Mouse (Mus musculus) midbrain, embryonic 10.5 days (tissue): Measurements from ENCODE around the gene Mras. TPM values are rescaled to one million over a fixed set of nuclear protein-coding genes. Genes with fewer than 3 reads are reported as not detected.

Source experiments
- DNase-seq: peaks from one replicate; pipeline ENCODE4 v3.0.0-alpha.2; 2017; ENCODE audit warnings: low spot score
- H3K27ac ChIP-seq: fragments of 300-500 bp; sonication (generic); replicated peaks from 2 replicates; pipeline ENCODE4 v1.5.1; 2016; ENCODE audit warnings: mild to moderate bottlenecking
- H3K27me3 ChIP-seq: fragments of 300-500 bp; sonication (generic); 2 replicates; pipeline ENCODE4 v1.6.1; 2016; ENCODE audit warnings: low read depth, mild to moderate bottlenecking; ENCODE audit not compliant: poor library complexity, severe bottlenecking
- H3K36me3 ChIP-seq: fragments of 300-500 bp; sonication (generic); 2 replicates; pipeline ENCODE4 v1.6.1; 2016; ENCODE audit warnings: mild to moderate bottlenecking, moderate library complexity
- H3K4me1 ChIP-seq: fragments of 300-500 bp; sonication (generic); 2 replicates; pipeline ENCODE4 v1.6.1; 2016
- H3K4me3 ChIP-seq: fragments of 300-500 bp; sonication (generic); 2 replicates; pipeline ENCODE4 v1.5.1; 2016; ENCODE audit warnings: mild to moderate bottlenecking, moderate library complexity
- H3K9me3 ChIP-seq: fragments of 300-500 bp; sonication (generic); replicated peaks from 2 replicates; pipeline ENCODE4 v1.6.1; 2016; ENCODE audit warnings: mild to moderate bottlenecking
- WGBS: fragments of 180-500 bp; shearing (Covaris S2); methylation state at CpG from one replicate; pipeline ENCODE4 v1.1.7; 2016; 5-methylcytosine and 5-hydroxymethylcytosine counted together
- polyA plus RNA-seq: library from polyadenylated mRNA; unstranded; fragments of >200 nt; fragmentation: Nextera tagmentation; extraction: Ambion mirVana; gene quantifications from 2 replicates; pipeline ENCODE4 v1.2.1, GENCODE M21; 2016

Gene Mras
- polyA plus RNA-seq, 1 experiment from 2014 or later: 8.0 TPM

GRCm38 (mm10) chr9:99458529-99459208, 21.5 kb upstream of the Mras start:
- H3K4me1 ChIP-seq: no peaks in the 10 kb centered on the region
- 49% methylated on average over 12 of the region's 12 CpGs for WGBS
- peak; percentile 60 for DNase-seq
- no peaks in the 10 kb centered on the region for H3K36me3 ChIP-seq
- no peak overlapping the region for H3K4me3 ChIP-seq
- no peaks in the 10 kb centered on the region for H3K9me3 ChIP-seq
- H3K27ac ChIP-seq: no peak overlapping the region
- H3K27me3 ChIP-seq: no peaks in the 10 kb centered on the region

GRCm38 (mm10) chr9:99454211-99454610, 17.0 kb upstream of the Mras start:
- DNase-seq: no peak
- Histone ChIP-seq H3K9me3 (no peaks in the 10 kb centered on the region), H3K27ac (no peak overlapping the region), H3K4me1 (peaks cover 8% of the 10 kb centered on the region), H3K4me3 (no peak overlapping the region), H3K27me3 (peaks cover 17% of the 10 kb centered on the region), H3K36me3 (no peaks in the 10 kb centered on the region)
- 87% methylated on average over 4 of the region's 4 CpGs for WGBS

- 8% methylated on average over 14 of the region's 14 CpGs for WGBS
- Histone ChIP-seq H3K27ac (no peak within 1 kb of the TSS), H3K9me3 (no peaks in the 10 kb centered on the region), H3K4me1 (peaks cover 8% of the 10 kb centered on the region), H3K27me3 (peaks cover 17% of the 10 kb centered on the region), H3K36me3 (no peaks in the 10 kb centered on the region), H3K4me3 (0 out of 2 replicates have a peak within 1 kb of the TSS, but pooled peaks have one; percentile 4)
- DNase-seq: peak; percentile 27
These were observed 14.0 kb upstream of the Mras start, which contains the start of gene Nme9 for GRCm38 (mm10) chr9:99451161-99451560. Gene Nme9 (plus strand): TSS chr9:99451475.

- no peak overlapping the region for H3K4me3 ChIP-seq
- H3K9me3 ChIP-seq: no peaks in the 10 kb centered on the region
- DNase-seq: no peak
- peaks cover 17% of the 10 kb centered on the region for H3K27me3 ChIP-seq
- 46% methylated on average over 9 of the region's 9 CpGs for WGBS
- H3K36me3 ChIP-seq: no peaks in the 10 kb centered on the region
- H3K27ac ChIP-seq: no peak overlapping the region
- peaks cover 8% of the 10 kb centered on the region for H3K4me1 ChIP-seq
These were observed 12.9 kb upstream of the Mras start for GRCm38 (mm10) chr9:99449886-99450647.

GRCm38 (mm10) chr9:99447323-99447722, 10.1 kb upstream of the Mras start:
- no peak overlapping the region for H3K4me3 ChIP-seq
- DNase-seq: no peak
- H3K4me1 ChIP-seq: peaks cover 12% of the 10 kb centered on the region
- no peaks in the 10 kb centered on the region for H3K9me3 ChIP-seq
- no peaks in the 10 kb centered on the region for H3K36me3 ChIP-seq
- no peak overlapping the region for H3K27ac ChIP-seq
- WGBS: 87% methylated on average over 3 of the region's 3 CpGs
- H3K27me3 ChIP-seq: peaks cover 14% of the 10 kb centered on the region

- Histone ChIP-seq H3K27ac (no peak overlapping the region), H3K4me3 (no peak overlapping the region), H3K27me3 (peaks cover 3% of the 10 kb centered on the region), H3K36me3 (no peaks in the 10 kb centered on the region), H3K4me1 (peaks cover 6% of the 10 kb centered on the region), H3K9me3 (no peaks in the 10 kb centered on the region)
- DNase-seq: no peak
These were observed 9.1 kb upstream of the Mras start for GRCm38 (mm10) chr9:99446259-99446658.

- H3K27ac ChIP-seq: no peak overlapping the region
- peaks cover 3% of the 10 kb centered on the region; the same call in 1 of the 2 replicates for H3K4me1 ChIP-seq
- no peaks in the 10 kb centered on the region for H3K9me3 ChIP-seq
- DNase-seq: peak; percentile 22
- no peaks in the 10 kb centered on the region for H3K36me3 ChIP-seq
- H3K27me3 ChIP-seq: 0 out of 2 replicates have a peak, but pooled peaks cover under 1% of the 10 kb centered on the region
- no peak overlapping the region for H3K4me3 ChIP-seq
- 45% methylated on average over 8 of the region's 8 CpGs for WGBS
These were observed 7.5 kb upstream of the Mras start for GRCm38 (mm10) chr9:99444590-99445178.

- Histone ChIP-seq H3K27me3 (peaks cover 29% of the 10 kb centered on the region), H3K9me3 (no peaks in the 10 kb centered on the region), H3K4me1 (peaks cover 11% of the 10 kb centered on the region), H3K36me3 (no peaks in the 10 kb centered on the region), H3K4me3 (no peak overlapping the region), H3K27ac (no peak overlapping the region)
- no peak for DNase-seq
- 94% methylated on average over 4 of the region's 4 CpGs for WGBS
These were observed 4.7 kb upstream of the Mras start for GRCm38 (mm10) chr9:99441647-99442433.

- Histone ChIP-seq H3K9me3 (no peaks in the 10 kb centered on the region), H3K4me1 (peaks cover 17% of the 10 kb centered on the region), H3K27me3 (peaks cover 31% of the 10 kb centered on the region), H3K27ac (no peak overlapping the region), H3K4me3 (no peak overlapping the region), H3K36me3 (no peaks in the 10 kb centered on the region)
- no peak for DNase-seq
- WGBS: 87% methylated on average over 5 of the region's 5 CpGs
These were observed 3.8 kb upstream of the Mras start for GRCm38 (mm10) chr9:99440941-99441340.

GRCm38 (mm10) chr9:99439064-99439463, 1.9 kb upstream of the Mras start:
- Histone ChIP-seq H3K27me3 (peaks cover 49% of the 10 kb centered on the region), H3K4me1 (peaks cover 32% of the 10 kb centered on the region), H3K27ac (no peak overlapping the region), H3K9me3 (no peaks in the 10 kb centered on the region), H3K4me3 (no peak overlapping the region), H3K36me3 (no peaks in the 10 kb centered on the region)
- 84% methylated on average over 8 of the region's 8 CpGs for WGBS
- no peak for DNase-seq

- H3K4me1 ChIP-seq: peaks cover 35% of the 10 kb centered on the region
- no peaks in the 10 kb centered on the region for H3K36me3 ChIP-seq
- no peak overlapping the region for H3K27ac ChIP-seq
- no peak overlapping the region for H3K4me3 ChIP-seq
- peaks cover 49% of the 10 kb centered on the region for H3K27me3 ChIP-seq
- no peaks in the 10 kb centered on the region for H3K9me3 ChIP-seq
- WGBS: 86% methylated on average over 12 of the region's 12 CpGs
- no peak for DNase-seq
These were observed 792 bp upstream of the Mras start for GRCm38 (mm10) chr9:99437781-99438565.
